Comparison of ENCODE assay signal across 29 mouse cellular contexts in genomic region chr10:11086348-11086747, GRCm38 (mm10). TPM values are rescaled to one million over a fixed set of nuclear protein-coding genes. Genes with fewer than 3 reads are reported as not detected.
"Had no signal": no experiment of that assay in that cellular context is flagged by ENCODE, and none has a peak within 500 bp of the region (broad histone marks: within the 10 kb centered on the region; RNA-seq: fewer than 3 reads in every experiment).

No protein-coding gene starts in this region.

- ATAC-seq: forebrain, embryonic 13.5 days; forebrain, embryonic 14.5 days; forebrain, embryonic 15.5 days; forebrain, embryonic 16.5 days; forebrain, postnatal 0 days had no signal

- H3K4me1 ChIP-seq: embryonic facial prominence, embryonic 10.5 days; embryonic facial prominence, embryonic 12.5 days; embryonic facial prominence, embryonic 13.5 days; embryonic facial prominence, embryonic 15.5 days had no signal

- H3K4me2 ChIP-seq: embryonic facial prominence, embryonic 12.5 days; embryonic facial prominence, embryonic 13.5 days; embryonic facial prominence, embryonic 15.5 days; forebrain, embryonic 12.5 days; forebrain, embryonic 13.5 days; forebrain, embryonic 15.5 days had no signal

- H3K9me3 ChIP-seq: embryonic facial prominence, embryonic 10.5 days; embryonic facial prominence, embryonic 12.5 days; embryonic facial prominence, embryonic 13.5 days; embryonic facial prominence, embryonic 15.5 days; forebrain, embryonic 10.5 days; forebrain, embryonic 12.5 days; forebrain, embryonic 13.5 days; forebrain, embryonic 15.5 days had no signal

- H3K27ac ChIP-seq: embryonic facial prominence, embryonic 10.5 days; embryonic facial prominence, embryonic 12.5 days; embryonic facial prominence, embryonic 13.5 days; embryonic facial prominence, embryonic 15.5 days; forebrain, embryonic 10.5 days; forebrain, embryonic 12.5 days; forebrain, embryonic 13.5 days; forebrain, embryonic 15.5 days; gastrocnemius, adult 2 months had no signal

- DNase-seq: cerebellum, adult 18-20 months; cerebellum, adult 2 months; cerebellum, adult 8-10 months; cerebellum, adult 9-10 months; cerebellum, adult 9-11 months; cerebellum, postnatal 10 days; cerebellum, postnatal 14 days; cerebellum, postnatal 25 days; cerebellum, postnatal 36 days; embryo, embryonic 11 days; forebrain, postnatal 0 days; gastrocnemius, adult 2 months; gastrocnemius, postnatal 10 days; gastrocnemius, postnatal 14 days; gastrocnemius, postnatal 25 days; gastrocnemius, postnatal 36 days; heart, adult 11 months had no signal

- H3K9ac ChIP-seq: embryonic facial prominence, embryonic 12.5 days; embryonic facial prominence, embryonic 13.5 days; embryonic facial prominence, embryonic 15.5 days; forebrain, embryonic 12.5 days; forebrain, embryonic 13.5 days; forebrain, embryonic 15.5 days; forebrain, postnatal 0 days had no signal

- H3K4me3 ChIP-seq: embryonic facial prominence, embryonic 10.5 days; embryonic facial prominence, embryonic 12.5 days; embryonic facial prominence, embryonic 13.5 days; embryonic facial prominence, embryonic 15.5 days; erythroblast, embryonic 14.5 days; forebrain, embryonic 10.5 days; forebrain, embryonic 12.5 days; forebrain, embryonic 13.5 days; forebrain, embryonic 15.5 days; gastrocnemius, adult 2 months had no signal

- H3K36me3 ChIP-seq: embryonic facial prominence, embryonic 10.5 days; embryonic facial prominence, embryonic 12.5 days; embryonic facial prominence, embryonic 13.5 days; embryonic facial prominence, embryonic 15.5 days; forebrain, embryonic 10.5 days; forebrain, embryonic 12.5 days; forebrain, embryonic 15.5 days had no signal

RNA-seq across cellular contexts. Expression of gene Grm1, which starts 4.2 kb away (rescaled TPM):
- total RNA-seq: granulocyte monocyte progenitor cell, adult 5-6 weeks had no signal
- polyA plus RNA-seq: embryonic facial prominence, embryonic 10.5 days had no signal
